Mouse (Mus musculus) midbrain, embryonic 13.5 days (tissue): Measurements from ENCODE around the gene Ccdc153. TPM values are rescaled to one million over a fixed set of nuclear protein-coding genes. Genes with fewer than 3 reads are reported as not detected.

ENCODE experiments used
- ATAC-seq: fragments of 200-750 bp; cut with Nextera tagmentation; 2 replicates; pipeline ENCODE4 v1.8.0; 2017; ENCODE audit warnings: mild to moderate bottlenecking, moderate TSS enrichment, moderate library complexity
- H3K27ac ChIP-seq: fragments of 300-500 bp; sonication (generic); 2 replicates; pipeline ENCODE4 v1.5.1; 2015; ENCODE audit warnings: inconsistent platforms, mild to moderate bottlenecking, moderate library complexity
- H3K27me3 ChIP-seq: fragments of 300-500 bp; sonication (generic); 2 replicates; pipeline ENCODE4 v1.6.1; 2015; ENCODE audit warnings: mild to moderate bottlenecking, inconsistent platforms
- H3K36me3 ChIP-seq: fragments of 300-500 bp; sonication (generic); 2 replicates; pipeline ENCODE4 v1.6.1; 2015; ENCODE audit warnings: mild to moderate bottlenecking, inconsistent platforms
- H3K4me1 ChIP-seq: fragments of 300-500 bp; sonication (generic); replicated peaks from 2 replicates; pipeline ENCODE4 v1.6.1; 2015; ENCODE audit warnings: inconsistent platforms
- H3K4me2 ChIP-seq: fragments of 300-500 bp; sonication (generic); replicated peaks from 2 replicates; pipeline ENCODE4 v1.6.1; 2015; ENCODE audit warnings: moderate library complexity, mild to moderate bottlenecking, inconsistent platforms
- H3K4me3 ChIP-seq: fragments of 300-500 bp; sonication (generic); replicated peaks from 2 replicates; pipeline ENCODE4 v1.5.1; 2015; ENCODE audit warnings: mild to moderate bottlenecking, inconsistent platforms
- H3K9ac ChIP-seq: fragments of 300-500 bp; sonication (generic); replicated peaks from 2 replicates; pipeline ENCODE4 v1.6.1; 2015; ENCODE audit warnings: mild to moderate bottlenecking, inconsistent platforms
- H3K9me3 ChIP-seq: fragments of 300-500 bp; sonication (generic); 2 replicates; pipeline ENCODE4 v1.6.1; 2016; ENCODE audit warnings: mild to moderate bottlenecking, inconsistent platforms
- WGBS: fragments of 180-500 bp; shearing (Covaris S2); methylation state at CpG from one replicate; pipeline ENCODE4 v1.1.7; 2015; 5-methylcytosine and 5-hydroxymethylcytosine counted together
- polyA plus RNA-seq: library from polyadenylated mRNA; unstranded; fragments of >200 nt; fragmentation: Nextera tagmentation; extraction: Ambion mirVana; gene quantifications from 2 replicates; pipeline ENCODE4 v1.2.1, GENCODE M21; 2015

The Ccdc153 gene
- polyA plus RNA-seq, 1 experiment from 2014 or later = not detected

- Histone ChIP-seq H3K4me3 (no peak overlapping the region), H3K36me3 (no peaks in the 10 kb centered on the region), H3K27me3 (no peaks in the 10 kb centered on the region), H3K9ac (no peak overlapping the region), H3K9me3 (no peaks in the 10 kb centered on the region), H3K4me2 (no peak overlapping the region), H3K4me1 (peaks cover 11% of the 10 kb centered on the region), H3K27ac (no peak overlapping the region)
- ATAC-seq = no peak
- 73% methylated on average over 6 of the region's 6 CpGs for WGBS
Observed at GRCm38 (mm10) chr9:44225993-44226392, 14.5 kb upstream of the Ccdc153 start.

- H3K4me3 ChIP-seq = peak overlapping the region; percentile 90
- peak overlapping the region; percentile 83 for H3K4me2 ChIP-seq
- H3K9ac ChIP-seq = no peak overlapping the region
- no peaks in the 10 kb centered on the region for H3K9me3 ChIP-seq
- no peaks in the 10 kb centered on the region for H3K27me3 ChIP-seq
- H3K4me1 ChIP-seq = peaks cover 24% of the 10 kb centered on the region
- ATAC-seq = no peak
- H3K36me3 ChIP-seq = no peaks in the 10 kb centered on the region
- no peak overlapping the region for H3K27ac ChIP-seq
Observed at GRCm38 (mm10) chr9:44231609-44232008, 8.9 kb upstream of the Ccdc153 start.

- Histone ChIP-seq H3K36me3 (no peaks in the 10 kb centered on the region), H3K4me2 (peak overlapping the region; percentile 83), H3K4me1 (peaks cover 24% of the 10 kb centered on the region), H3K27ac (peak overlapping the region; percentile 96), H3K9ac (peak overlapping the region; percentile 92), H3K4me3 (peak overlapping the region; percentile 90), H3K27me3 (no peaks in the 10 kb centered on the region), H3K9me3 (no peaks in the 10 kb centered on the region)
- ATAC-seq = peak; percentile 89
- under 1% methylated on average over 40 of the region's 40 CpGs for WGBS
Observed at GRCm38 (mm10) chr9:44233021-44233801, 7.3 kb upstream of the Ccdc153 start.

- no peaks in the 10 kb centered on the region for H3K9me3 ChIP-seq
- peak within 1 kb of the TSS; percentile 96 for H3K27ac ChIP-seq
- H3K36me3 ChIP-seq = no peaks in the 10 kb centered on the region
- ATAC-seq = peak; percentile 94
- peak within 1 kb of the TSS; percentile 92 for H3K9ac ChIP-seq
- under 1% methylated on average over 73 of the region's 76 CpGs for WGBS
- H3K4me3 ChIP-seq = peak within 1 kb of the TSS; percentile 90
- H3K4me2 ChIP-seq = peak within 1 kb of the TSS; percentile 83
- H3K27me3 ChIP-seq = no peaks in the 10 kb centered on the region
- peaks cover 24% of the 10 kb centered on the region for H3K4me1 ChIP-seq
Observed at GRCm38 (mm10) chr9:44233802-44234478, 6.5 kb upstream of the Ccdc153 start, which contains the start of gene Cbl. TSS of gene Cbl (minus strand) at chr9:44234049.

GRCm38 (mm10) chr9:44234479-44235427 lies 5.7 kb upstream of the Ccdc153 start:
- Histone ChIP-seq H3K4me3 (peak overlapping the region; percentile 90), H3K9ac (no peak overlapping the region), H3K9me3 (no peaks in the 10 kb centered on the region), H3K27ac (no peak overlapping the region), H3K36me3 (no peaks in the 10 kb centered on the region), H3K4me1 (peaks cover 24% of the 10 kb centered on the region), H3K4me2 (peak overlapping the region; percentile 44), H3K27me3 (no peaks in the 10 kb centered on the region)
- ATAC-seq = peak; percentile 46
- 27% methylated on average over 19 of the region's 19 CpGs for WGBS

GRCm38 (mm10) chr9:44236601-44237000 lies 3.9 kb upstream of the Ccdc153 start:
- H3K9ac ChIP-seq = no peak overlapping the region
- no peak overlapping the region for H3K4me3 ChIP-seq
- H3K27ac ChIP-seq = no peak overlapping the region
- H3K27me3 ChIP-seq = 0 out of 2 replicates have a peak, but pooled peaks cover 3% of the 10 kb centered on the region
- H3K4me1 ChIP-seq = peaks cover 13% of the 10 kb centered on the region
- no peaks in the 10 kb centered on the region for H3K36me3 ChIP-seq
- H3K9me3 ChIP-seq = no peaks in the 10 kb centered on the region
- no peak for ATAC-seq
- 59% methylated on average over 4 of the region's 4 CpGs for WGBS
- H3K4me2 ChIP-seq = no peak overlapping the region

GRCm38 (mm10) chr9:44237128-44237527 lies 3.3 kb upstream of the Ccdc153 start:
- no peaks in the 10 kb centered on the region for H3K9me3 ChIP-seq
- 85% methylated on average over 4 of the region's 4 CpGs for WGBS

GRCm38 (mm10) chr9:44238501-44239190 lies 1.8 kb upstream of the Ccdc153 start:
- no peak overlapping the region for H3K4me3 ChIP-seq
- 78% methylated on average over 17 of the region's 17 CpGs for WGBS

More at GRCm38 (mm10) chr9:44237128-44237527, 3.3 kb upstream of the Ccdc153 start:
- no peak for ATAC-seq
- Histone ChIP-seq H3K4me1 (peaks cover 8% of the 10 kb centered on the region), H3K36me3 (no peaks in the 10 kb centered on the region), H3K4me3 (no peak overlapping the region), H3K4me2 (no peak overlapping the region), H3K27me3 (0 out of 2 replicates have a peak, but pooled peaks cover 3% of the 10 kb centered on the region), H3K9ac (no peak overlapping the region), H3K27ac (no peak overlapping the region)

GRCm38 (mm10) chr9:44239447-44239846 lies 1.0 kb upstream of the Ccdc153 start:
- ATAC-seq = peak; percentile 60; the same call in 1 of the 2 replicates
- H3K9ac ChIP-seq = no peak overlapping the region
- 11% methylated on average over 5 of the region's 5 CpGs for WGBS

More at GRCm38 (mm10) chr9:44238501-44239190, 1.8 kb upstream of the Ccdc153 start:
- H3K9me3 ChIP-seq = no peaks in the 10 kb centered on the region
- no peak overlapping the region for H3K4me2 ChIP-seq
- H3K9ac ChIP-seq = no peak overlapping the region
- H3K27me3 ChIP-seq = 0 out of 2 replicates have a peak, but pooled peaks cover 3% of the 10 kb centered on the region
- H3K27ac ChIP-seq = no peak overlapping the region
- no peaks in the 10 kb centered on the region for H3K4me1 ChIP-seq
- ATAC-seq = no peak
- H3K36me3 ChIP-seq = no peaks in the 10 kb centered on the region

GRCm38 (mm10) chr9:44240911-44241310 lies 435 bp downstream of the Ccdc153 start:
- no peak overlapping the region for H3K27ac ChIP-seq
- H3K36me3 ChIP-seq = no peaks in the 10 kb centered on the region
- no peaks in the 10 kb centered on the region for H3K4me1 ChIP-seq
- H3K9me3 ChIP-seq = no peaks in the 10 kb centered on the region
- no peak for ATAC-seq
- H3K4me2 ChIP-seq = no peak overlapping the region
- no peak overlapping the region for H3K9ac ChIP-seq
- no peak overlapping the region for H3K4me3 ChIP-seq
- 51% methylated on average over 5 of the region's 5 CpGs for WGBS
- H3K27me3 ChIP-seq = 0 out of 2 replicates have a peak, but pooled peaks cover 3% of the 10 kb centered on the region

More at GRCm38 (mm10) chr9:44239447-44239846, 1.0 kb upstream of the Ccdc153 start:
- no peaks in the 10 kb centered on the region for H3K36me3 ChIP-seq
- no peak overlapping the region for H3K4me2 ChIP-seq
- H3K27ac ChIP-seq = no peak overlapping the region
- no peaks in the 10 kb centered on the region for H3K4me1 ChIP-seq
- no peak overlapping the region for H3K4me3 ChIP-seq
- H3K27me3 ChIP-seq = 0 out of 2 replicates have a peak, but pooled peaks cover 3% of the 10 kb centered on the region
- no peaks in the 10 kb centered on the region for H3K9me3 ChIP-seq

- WGBS = 81% methylated on average over 9 of the region's 9 CpGs
- H3K4me1 ChIP-seq = no peaks in the 10 kb centered on the region
- H3K27me3 ChIP-seq = 0 out of 2 replicates have a peak, but pooled peaks cover 3% of the 10 kb centered on the region
- H3K9me3 ChIP-seq = no peaks in the 10 kb centered on the region
- no peak overlapping the region for H3K4me3 ChIP-seq
- no peaks in the 10 kb centered on the region for H3K36me3 ChIP-seq
- H3K9ac ChIP-seq = no peak overlapping the region
- ATAC-seq = no peak
- H3K27ac ChIP-seq = no peak overlapping the region
- H3K4me2 ChIP-seq = no peak overlapping the region
Observed at GRCm38 (mm10) chr9:44241418-44241817, 942 bp downstream of the Ccdc153 start.
